Mouse (Mus musculus) lung, postnatal 0 days (tissue): ENCODE results near the gene Creb3l1. TPM values are rescaled to one million over a fixed set of nuclear protein-coding genes. Genes with fewer than 3 reads are reported as not detected.
A peak's percentile ranks its signal among the peaks of the same experiment; 100 is the strongest.

Experiments used
- ATAC-seq: fragments of 200-750 bp; cut with Nextera tagmentation; 2 replicates; pipeline ENCODE4 v1.8.0; 2017; ENCODE audit warnings: moderate library complexity
- DNase-seq: peaks from one replicate; pipeline ENCODE4 v3.0.0-alpha.2; 2016; ENCODE audit warnings: low spot score
- H3K27ac ChIP-seq: fragments of 300-500 bp; sonication (generic); 2 replicates; pipeline ENCODE4 v1.5.1; 2014; ENCODE audit warnings: antibody characterized with exemption, mild to moderate bottlenecking, low read length, mixed read lengths
- H3K27me3 ChIP-seq: fragments of 300-500 bp; sonication (generic); replicated peaks from 2 replicates; pipeline ENCODE4 v1.6.1; 2014; ENCODE audit warnings: low read length, mixed read lengths; ENCODE audit not compliant: insufficient read depth
- H3K36me3 ChIP-seq: fragments of 300-500 bp; sonication (generic); 2 replicates; pipeline ENCODE4 v1.6.1; 2014; ENCODE audit warnings: low read length, mixed read lengths; ENCODE audit not compliant: insufficient read depth
- H3K4me1 ChIP-seq: fragments of 300-500 bp; sonication (generic); 2 replicates; pipeline ENCODE4 v1.6.1; 2014; ENCODE audit warnings: antibody characterized with exemption, low read depth, low read length, mixed read lengths; ENCODE audit not compliant: insufficient read depth
- H3K4me2 ChIP-seq: fragments of 300-500 bp; sonication (generic); replicated peaks from 2 replicates; pipeline ENCODE4 v1.6.1; 2014; ENCODE audit warnings: low read depth, mild to moderate bottlenecking, low read length, moderate library complexity, mixed read lengths
- H3K4me3 ChIP-seq: fragments of 300-500 bp; sonication (generic); 2 replicates; pipeline ENCODE4 v1.5.1; 2014; ENCODE audit warnings: low read depth, low read length
- H3K9ac ChIP-seq: fragments of 300-500 bp; sonication (generic); replicated peaks from 2 replicates; pipeline ENCODE4 v1.6.1; 2014; ENCODE audit warnings: low read depth, mild to moderate bottlenecking
- H3K9me3 ChIP-seq: fragments of 300-500 bp; sonication (generic); 2 replicates; pipeline ENCODE4 v1.6.1; 2016; ENCODE audit warnings: low read length, mixed read lengths
- CTCF ChIP-seq: IDR thresholded peaks from 2 replicates; pipeline ENCODE4 v1.5.1; 2016; ENCODE audit warnings: antibody characterized with exemption, mild to moderate bottlenecking
- EP300 ChIP-seq: IDR thresholded peaks from 2 replicates; pipeline ENCODE4 v1.6.1; 2016; ENCODE audit warnings: antibody characterized with exemption, mild to moderate bottlenecking, control low read depth
- WGBS: fragments of 180-500 bp; shearing (Covaris S2); extraction: QIAGEN DNeasy Blood & Tissue Kit; methylation state at CpG from one replicate; pipeline ENCODE4 v1.1.7; 2014; 5-methylcytosine and 5-hydroxymethylcytosine counted together
- polyA plus RNA-seq: library from polyadenylated mRNA; unstranded; fragments of >200 nt; fragmentation: Nextera tagmentation; extraction: Ambion mirVana; gene quantifications from 2 replicates; pipeline ENCODE4 v1.2.1, GENCODE M21; 2015

Creb3l1 gene
- polyA plus RNA-seq, 1 experiment from 2014 or later: 8.1 TPM

DNA sequence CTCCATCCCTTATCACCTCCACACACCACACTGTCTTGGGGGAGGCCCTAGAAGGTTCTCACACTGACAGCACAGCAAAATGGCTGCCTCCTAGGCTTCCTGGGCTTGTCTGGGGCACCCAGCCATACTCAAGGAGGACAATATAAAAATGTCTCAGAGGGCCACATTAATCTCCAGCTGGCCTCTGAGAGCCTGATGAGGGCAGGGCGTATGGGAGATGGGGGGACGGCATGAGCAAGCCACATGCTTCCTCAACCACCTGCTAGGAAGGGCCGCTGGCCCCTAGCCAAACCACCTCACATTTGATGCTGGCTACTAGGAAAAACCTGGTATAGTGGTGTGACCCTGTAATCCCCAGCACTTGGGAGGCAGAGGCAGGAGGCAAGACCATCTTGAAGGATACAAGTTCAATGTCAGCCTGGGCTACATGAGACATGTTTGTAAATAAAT, 75.5 kb downstream of the Creb3l1 start:
- no peak for DNase-seq
- H3K4me2 ChIP-seq: 0 out of 2 replicates have a peak overlapping the region, but pooled peaks have one; percentile 44
- no peaks in the 10 kb centered on the region for H3K36me3 ChIP-seq
- no peaks in the 10 kb centered on the region for H3K9me3 ChIP-seq
- WGBS: 55% methylated on average over 3 of the region's 3 CpGs
- H3K27me3 ChIP-seq: no peaks in the 10 kb centered on the region
- no peak overlapping the region for H3K4me3 ChIP-seq
- TF ChIP-seq EP300: no peak
- TF ChIP-seq CTCF: no peak
- no peak for ATAC-seq
- 0 out of 2 replicates have a peak overlapping the region, but pooled peaks have one; percentile 40 for H3K27ac ChIP-seq
- no peak overlapping the region for H3K9ac ChIP-seq
- peaks cover 40% of the 10 kb centered on the region for H3K4me1 ChIP-seq

DNA sequence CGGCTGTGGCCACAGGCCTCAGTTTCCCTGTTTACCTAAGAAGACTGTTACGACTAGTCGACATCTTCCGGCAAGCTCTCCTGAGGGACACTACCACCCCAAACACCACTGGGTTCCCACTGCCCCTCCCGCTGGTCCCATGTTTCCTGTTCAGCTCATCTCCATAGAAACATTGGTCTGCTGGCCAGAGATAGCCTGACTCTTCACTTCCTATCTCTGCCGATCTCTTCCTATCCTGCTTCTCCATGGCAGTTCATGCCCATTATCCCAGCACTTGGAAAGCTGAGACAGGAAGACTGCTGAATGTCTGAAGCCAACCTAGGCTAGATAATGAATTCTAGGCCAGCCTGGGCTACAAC, 76.2 kb downstream of the Creb3l1 start:
- ATAC-seq: peak; percentile 25
- TF ChIP-seq EP300 (0 out of 2 replicates have a peak, but pooled peaks have one; percentile 39), CTCF (no peak)
- Histone ChIP-seq H3K36me3 (no peaks in the 10 kb centered on the region), H3K4me2 (no peak overlapping the region), H3K27me3 (no peaks in the 10 kb centered on the region), H3K9ac (no peak overlapping the region), H3K4me3 (no peak overlapping the region), H3K4me1 (peaks cover 34% of the 10 kb centered on the region), H3K27ac (peak overlapping the region; percentile 40; the same call in 1 of the 2 replicates), H3K9me3 (no peaks in the 10 kb centered on the region)
- WGBS: 51% methylated on average over 6 of the region's 6 CpGs
- DNase-seq: peak; percentile 62

- Histone ChIP-seq H3K27me3 (no peaks in the 10 kb centered on the region), H3K36me3 (no peaks in the 10 kb centered on the region), H3K27ac (peak overlapping the region; percentile 40), H3K4me3 (no peak overlapping the region), H3K4me2 (no peak overlapping the region), H3K9ac (no peak overlapping the region), H3K4me1 (peaks cover 33% of the 10 kb centered on the region), H3K9me3 (no peaks in the 10 kb centered on the region)
- DNase-seq (peak; percentile 54), ATAC-seq (peak; percentile 49)
- 46% methylated on average over 11 of the region's 11 CpGs for WGBS
- TF ChIP-seq CTCF (no peak; the same call in 1 of the 2 replicates), EP300 (no peak)
These were observed 76.7 kb downstream of the Creb3l1 start for GRCm38 (mm10) chr2:91947397-91948150.

DNA sequence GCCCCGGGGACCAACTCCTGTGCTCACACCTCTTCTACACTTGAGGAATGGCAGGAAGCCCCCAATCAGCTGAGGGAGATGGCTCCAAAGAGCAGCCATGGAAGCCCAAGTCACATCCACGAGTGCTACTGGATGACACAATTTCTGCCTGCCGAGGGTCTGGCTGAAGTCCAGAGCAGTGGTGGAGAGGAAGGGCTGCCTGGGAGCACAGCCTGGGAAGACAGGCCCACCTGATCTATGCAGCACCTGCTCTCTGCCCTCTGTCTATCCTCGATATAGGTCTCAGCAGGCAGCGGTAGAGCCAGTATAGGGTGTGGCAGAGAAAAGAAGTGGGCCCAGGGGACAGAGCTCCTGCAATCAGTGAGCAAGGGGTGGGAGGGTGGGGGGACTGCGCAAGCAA, 77.5 kb downstream of the Creb3l1 start:
- TF ChIP-seq EP300: no peak
- no peak for TF ChIP-seq CTCF
- no peak overlapping the region for H3K9ac ChIP-seq
- H3K9me3 ChIP-seq: no peaks in the 10 kb centered on the region
- H3K27ac ChIP-seq: no peak overlapping the region
- H3K4me2 ChIP-seq: no peak overlapping the region
- H3K36me3 ChIP-seq: no peaks in the 10 kb centered on the region
- WGBS: 36% methylated on average over 6 of the region's 6 CpGs
- H3K4me3 ChIP-seq: no peak overlapping the region
- DNase-seq (no peak), ATAC-seq (no peak)
- peaks cover 33% of the 10 kb centered on the region for H3K4me1 ChIP-seq
- H3K27me3 ChIP-seq: no peaks in the 10 kb centered on the region

DNA sequence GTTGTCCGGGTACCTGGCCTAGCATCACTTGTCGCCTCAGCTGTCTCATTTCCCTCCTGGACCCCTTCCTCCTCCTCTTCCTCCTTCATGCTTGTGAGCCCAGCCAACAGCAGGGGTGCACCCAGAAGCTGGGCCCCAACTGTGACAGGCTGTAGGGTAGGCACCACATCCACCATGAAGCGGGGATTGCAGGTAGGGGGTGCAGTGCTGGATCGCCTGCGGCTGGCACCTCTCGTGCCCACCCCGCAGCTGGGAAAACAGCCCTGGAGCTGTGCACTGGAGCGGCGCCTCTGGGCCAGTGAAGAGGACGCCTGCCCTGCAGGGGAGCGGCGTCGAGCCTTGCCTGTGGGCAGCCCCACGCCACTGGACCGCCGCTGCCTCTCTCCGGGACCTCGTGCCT, 78.8 kb downstream of the Creb3l1 start, which contains the start of gene Gm9821:
Gene Gm9821 (plus strand): TSS at position 221 of the 400 bp plus-strand sequence.
- no peak within 1 kb of the TSS for H3K9ac ChIP-seq
- no peak within 1 kb of the TSS for H3K4me3 ChIP-seq
- no peak within 1 kb of the TSS for H3K27ac ChIP-seq
- no peaks in the 10 kb centered on the region for H3K9me3 ChIP-seq
- TF ChIP-seq EP300 (no peak), CTCF (no peak)
- DNase-seq: no peak
- peaks cover 30% of the 10 kb centered on the region for H3K4me1 ChIP-seq
- no peaks in the 10 kb centered on the region for H3K27me3 ChIP-seq
- H3K36me3 ChIP-seq: no peaks in the 10 kb centered on the region
- WGBS: 91% methylated on average over 17 of the region's 18 CpGs
- H3K4me2 ChIP-seq: no peak within 1 kb of the TSS
- ATAC-seq: no peak

GRCm38 (mm10) chr2:91944170-91944950, 79.9 kb downstream of the Creb3l1 start:
- ATAC-seq (peak; percentile 59), DNase-seq (peak; percentile 80)
- H3K4me2 ChIP-seq: no peak overlapping the region
- no peaks in the 10 kb centered on the region for H3K27me3 ChIP-seq
- no peak overlapping the region for H3K27ac ChIP-seq
- no peak overlapping the region for H3K4me3 ChIP-seq
- peaks cover 19% of the 10 kb centered on the region; the same call in 1 of the 2 replicates for H3K4me1 ChIP-seq
- H3K9ac ChIP-seq: no peak overlapping the region
- peaks cover 6% of the 10 kb centered on the region; the same call in 1 of the 2 replicates for H3K36me3 ChIP-seq
- 49% methylated on average over 13 of the region's 13 CpGs for WGBS
- TF ChIP-seq CTCF: peak; percentile 98
- TF ChIP-seq EP300: no peak
- no peaks in the 10 kb centered on the region for H3K9me3 ChIP-seq
